Comparison of ENCODE assay signal across 14 mouse cellular contexts in genomic region chr19:47654896-47655295, GRCm38 (mm10). TPM values are rescaled to one million over a fixed set of nuclear protein-coding genes. Genes with fewer than 3 reads are reported as not detected.
DNase-seq lines count a peak whose midpoint lies in the region; ATAC-seq and TF ChIP-seq lines count a peak whose summit lies in the region.
"Had no signal": no experiment of that assay in that cellular context is flagged by ENCODE, and none has a peak within 500 bp of the region (broad histone marks: within the 10 kb centered on the region; RNA-seq: fewer than 3 reads in every experiment).

No protein-coding gene starts in this region.

- H3K9me3 ChIP-seq in embryonic facial prominence, embryonic 10.5 days, result no peaks in the 10 kb centered on the region
- H3K9me3 ChIP-seq: forebrain, embryonic 10.5 days; hindbrain, embryonic 15.5 days had no signal

- H3K79me3 ChIP-seq in C2C12 (ENCODE audit: low read depth), result no peaks in the 10 kb centered on the region

- peaks cover 6% of the 10 kb centered on the region for H3K36me3 ChIP-seq in C2C12 (ENCODE audit: control insufficient read depth, insufficient read depth)
- no peaks in the 10 kb centered on the region for H3K36me3 ChIP-seq in embryonic facial prominence, embryonic 10.5 days (replicated peaks)
- H3K36me3 ChIP-seq: forebrain, embryonic 10.5 days; hindbrain, embryonic 15.5 days had no signal

- H3K4me3 ChIP-seq in C2C12 (ENCODE audit: insufficient read depth, poor library complexity, severe bottlenecking), result no peak overlapping the region
- no peak overlapping the region for H3K4me3 ChIP-seq in embryonic facial prominence, embryonic 10.5 days
- H3K4me3 ChIP-seq: forebrain, embryonic 10.5 days; gastrocnemius, adult 2 months; hindbrain, embryonic 15.5 days had no signal

- H3K4me1 ChIP-seq in embryonic facial prominence, embryonic 10.5 days, result peaks cover 25% of the 10 kb centered on the region

- H3K79me2 ChIP-seq in C2C12 (ENCODE audit: control insufficient read depth, insufficient read depth), result no peaks in the 10 kb centered on the region

- no peak overlapping the region for H3K27ac ChIP-seq in embryonic facial prominence, embryonic 10.5 days (replicated peaks)
- H3K27ac ChIP-seq: forebrain, embryonic 10.5 days; gastrocnemius, adult 2 months; hindbrain, embryonic 15.5 days had no signal

- no peak for ATAC-seq in megakaryocyte-erythroid progenitor cell, adult 5-6 weeks (replicated peaks; ENCODE audit: low FRiP score, low TSS enrichment, poor library complexity, severe bottlenecking)
- ATAC-seq: liver, postnatal 0 days had no signal

- WGBS in embryonic facial prominence, embryonic 10.5 days, result 81% methylated on average over 11 of the region's 11 CpGs

- no peak for TF ChIP-seq CTCF in C2C12 (IDR thresholded peaks at IDR 0.05; ENCODE audit: control insufficient read depth, insufficient read depth, insufficient read length)

- H3K27me3 ChIP-seq in C2C12 (ENCODE audit: control insufficient read depth, insufficient read depth, insufficient read length), result no peaks in the 10 kb centered on the region
- no peaks in the 10 kb centered on the region for H3K27me3 ChIP-seq in embryonic facial prominence, embryonic 10.5 days (replicated peaks; ENCODE audit: low read depth, poor library complexity, severe bottlenecking)
- H3K27me3 ChIP-seq: hindbrain, embryonic 15.5 days had no signal

- peak; percentile 29 to 43 for DNase-seq in gastrocnemius, postnatal 4 days (ENCODE audit: low spot score in 2 of 2)
- DNase-seq in gastrocnemius, postnatal 25 days, result no peak
- peak; percentile 20 for DNase-seq in 416B (ENCODE audit: low read depth)
- DNase-seq in embryonic facial prominence, embryonic 10.5 days (ENCODE audit: low spot score), result peak; percentile 7
- no peak for DNase-seq in layer of hippocampus, postnatal 36 days
- DNase-seq: gastrocnemius, adult 2 months; liver, postnatal 0 days; thymus, postnatal 14 days had no signal

- H3ac ChIP-seq in C2C12 (ENCODE audit: control insufficient read depth, insufficient read length, low read depth), result no peak overlapping the region

TF ChIP-seq in C2C12, 6 proteins besides CTCF, POLR2A, EP300 and RAD21:
- TF ChIP-seq MYOD1 (IDR thresholded peaks at IDR 0.05; ENCODE audit: control insufficient read depth, insufficient read length, low read depth), result peak; percentile 58
- TF ChIP-seq CEBPB (IDR thresholded peaks at IDR 0.05; ENCODE audit: low read depth), result no peak
- TF ChIP-seq MYOG (IDR thresholded peaks at IDR 0.05; ENCODE audit: control insufficient read depth, extremely low read depth, insufficient read length), result no peak
TF ChIP-seq in C2C12: peak in this region for 1.

RNA-seq across cellular contexts. Expression of gene Col17a1, which starts 37.0 kb away (rescaled TPM):
- 1 to 10 TPM; 1.4 to 2.3 TPM for total RNA-seq in gastrocnemius, postnatal 4 days (2021)
- under 1 TPM; 0.13 TPM for total RNA-seq in gastrocnemius, postnatal 25 days (2021)
- 0.13 TPM for polyA plus RNA-seq in C2C12 (2012; fragmentation: generic; extraction: Trizol)
- 0.40 and 1.6 TPM in 2 replicates for polyA plus RNA-seq in embryonic facial prominence, embryonic 10.5 days (2016; fragmentation: Nextera tagmentation; extraction: Ambion mirVana)
- total RNA-seq in layer of hippocampus, postnatal 36 days (2021), result under 1 TPM in 1 of 2 experiments, not detected in 1; 0.17 TPM
- 4.0 TPM in 1 of 2 replicates, not detected in the other for total RNA-seq in megakaryocyte-erythroid progenitor cell, adult 5-6 weeks (2014; fragmentation: Nextera tagmentation)
- total RNA-seq in megakaryocyte-erythroid progenitor cell, adult 5-6 weeks (2017), result 0.19 TPM in 1 of 2 replicates, not detected in the other
- total RNA-seq: gastrocnemius, adult 2 months; megakaryocyte, adult 5-6 weeks; neutrophil, adult 5-6 weeks had no signal

Comparison
In these comparisons a context has a peak if more than half of its experiments do, and no peak if none do; other contexts are left out.
1. DNase-seq: peak in gastrocnemius, postnatal 4 days (2 of 2), 416B (single experiment) and embryonic facial prominence, embryonic 10.5 days (single experiment); none in gastrocnemius, postnatal 25 days (single experiment) and layer of hippocampus, postnatal 36 days (0 of 2).